Comparison of ENCODE assay signal across 33 mouse cellular contexts in genomic region chr4:63248951-63249350, GRCm38 (mm10). TPM values are rescaled to one million over a fixed set of nuclear protein-coding genes. Genes with fewer than 3 reads are reported as not detected.
DNase-seq lines count a peak whose midpoint lies in the region; ATAC-seq lines count a peak whose summit lies in the region.
"Had no signal": no experiment of that assay in that cellular context is flagged by ENCODE, and none has a peak within 500 bp of the region (broad histone marks: within the 10 kb centered on the region; RNA-seq: fewer than 3 reads in every experiment).

No protein-coding gene starts in this region.

- no peaks in the 10 kb centered on the region for H3K27me3 ChIP-seq in kidney, embryonic 14.5 days (ENCODE audit: control insufficient read depth, insufficient read depth, low read length)
- H3K27me3 ChIP-seq: embryonic facial prominence, embryonic 13.5 days; heart, embryonic 13.5 days; Patski had no signal

- H3K9me3 ChIP-seq in kidney, embryonic 14.5 days (ENCODE audit: control insufficient read depth, low read length) = no peaks in the 10 kb centered on the region
- H3K9me3 ChIP-seq: embryonic facial prominence, embryonic 10.5 days; embryonic facial prominence, embryonic 13.5 days; heart, embryonic 10.5 days; heart, embryonic 13.5 days had no signal

- H3K27ac ChIP-seq in kidney, embryonic 14.5 days (ENCODE audit: low read depth, low read length) = no peak overlapping the region
- H3K27ac ChIP-seq: embryonic facial prominence, embryonic 10.5 days; embryonic facial prominence, embryonic 13.5 days; heart, adult 2 months; heart, embryonic 10.5 days; heart, embryonic 13.5 days; hindbrain, embryonic 14.5 days; hindbrain, postnatal 0 days had no signal

- H3K4me3 ChIP-seq in kidney, embryonic 14.5 days (ENCODE audit: low read length) = no peak overlapping the region
- H3K4me3 ChIP-seq: embryonic facial prominence, embryonic 10.5 days; embryonic facial prominence, embryonic 13.5 days; erythroblast, embryonic 14.5 days; heart, adult 2 months; heart, embryonic 10.5 days; heart, embryonic 13.5 days had no signal

- WGBS in kidney, embryonic 14.5 days = 69% methylated on average over 6 of the region's 6 CpGs

- H3K4me2 ChIP-seq in kidney, embryonic 14.5 days (replicated peaks; ENCODE audit: low read depth, low read length) = no peak overlapping the region
- H3K4me2 ChIP-seq: embryonic facial prominence, embryonic 13.5 days; heart, embryonic 13.5 days; hindbrain, embryonic 14.5 days had no signal

- H3K36me3 ChIP-seq in kidney, embryonic 14.5 days (ENCODE audit: control insufficient read depth, insufficient read depth, low read length) = peaks cover 9% of the 10 kb centered on the region; the same call in 1 of the 2 replicates

- no peak for ATAC-seq in kidney, embryonic 14.5 days (ENCODE audit: low FRiP score, low TSS enrichment)
- ATAC-seq: CD4-positive, CD25-positive, alpha-beta regulatory T cell, adult 4 months; forebrain, embryonic 14.5 days; forebrain, postnatal 0 days; hindbrain, postnatal 0 days; inflammation-experienced regulatory T-cells, adult 6 months; intestine, embryonic 16.5 days; Patski had no signal

- 0 out of 2 replicates have a peak, but pooled peaks cover 4% of the 10 kb centered on the region for H3K4me1 ChIP-seq in kidney, embryonic 14.5 days (ENCODE audit: control insufficient read depth, insufficient read depth, low read length)
- H3K4me1 ChIP-seq: embryonic facial prominence, embryonic 10.5 days; heart, embryonic 13.5 days had no signal

- no peak overlapping the region for H3K9ac ChIP-seq in kidney, embryonic 14.5 days (ENCODE audit: low read depth, low read length)
- H3K9ac ChIP-seq: embryonic facial prominence, embryonic 13.5 days; forebrain, postnatal 0 days; heart, embryonic 13.5 days; hindbrain, embryonic 14.5 days had no signal

- DNase-seq in adrenal gland, adult 2 months = peak; percentile 76
- DNase-seq in adrenal gland, postnatal 4 days (ENCODE audit: low spot score in 2 of 2) = no peak
- DNase-seq in Muller cell, postnatal 12 days (ENCODE audit: inconsistent ontology term) = peak; percentile 43
- DNase-seq in adrenal gland, adult 8-10 months = peak; percentile 49
- peak; percentile 24 for DNase-seq in adrenal gland, postnatal 25 days
- no peak for DNase-seq in embryo, embryonic 10.5 days (ENCODE audit: low spot score)
- DNase-seq in spleen, postnatal 14 days (ENCODE audit: low spot score in 2 of 2) = no peak
- DNase-seq: cerebellum, adult 11 months; cerebellum, adult 2 months; cerebellum, adult 9-11 months; cerebellum, postnatal 25 days; embryo, embryonic 11 days; forebrain, postnatal 0 days; gastrocnemius, postnatal 25 days; heart, adult 2 months; heart, postnatal 14 days; heart, postnatal 4 days; kidney, adult 18-20 months; kidney, adult 9 months had no signal

RNA-seq across cellular contexts. Expression of gene Col27a1, which starts 35.1 kb away (rescaled TPM):
- 10 to 100 TPM in 1 of 2 experiments, 1 to 10 TPM in 1; 8.4 to 13.0 TPM for total RNA-seq in adrenal gland, adult 2 months (2021)
- polyA plus RNA-seq in adrenal gland, adult 2 months (2012; rRNA removed) = 12.9 and 14.9 TPM in 2 replicates
- 10 to 100 TPM; 17.2 to 20.8 TPM for total RNA-seq in adrenal gland, postnatal 4 days (2021)
- total RNA-seq in adrenal gland, adult 8-10 months (2022) = 10 to 100 TPM in 3 of 4 experiments, 1 to 10 TPM in 1; 9.8 to 32.3 (median 22.5) TPM
- 9.3 and 11.7 TPM in 2 replicates for total RNA-seq in adrenal gland, postnatal 25 days (2021)
- 8.8 and 10.6 TPM in 2 replicates for polyA plus RNA-seq in kidney, embryonic 14.5 days (2014; fragmentation: Nextera tagmentation; extraction: Ambion mirVana)
- total RNA-seq: MEL had no signal

Comparison
In these comparisons a context has a peak if more than half of its experiments do, and no peak if none do; other contexts are left out.
1. DNase-seq: peak in adrenal gland, adult 2 months (single experiment), Muller cell, postnatal 12 days (single experiment), adrenal gland, adult 8-10 months (single experiment) and adrenal gland, postnatal 25 days (single experiment); none in adrenal gland, postnatal 4 days (0 of 2), embryo, embryonic 10.5 days (single experiment) and spleen, postnatal 14 days (0 of 2).